Mouse (Mus musculus): ENCODE data around the gene Rfesd.

GRCm38 (mm10) chr13:76059591-76059990, 41.1 kb upstream of the Rfesd start:
- TF ChIP-seq POLR2A (IDR thresholded peaks at IDR 0.05; ENCODE audit: insufficient read depth, low read depth, low read length), result no peak
- TF ChIP-seq CTCF (IDR thresholded peaks at IDR 0.05), result no peak
- TF ChIP-seq EP300 (IDR thresholded peaks at IDR 0.05; ENCODE audit: insufficient read depth, low read depth, low read length), result no peak
